Mouse (Mus musculus): ENCODE data around the gene Fbxl3.

The Fbxl3 gene

DNA sequence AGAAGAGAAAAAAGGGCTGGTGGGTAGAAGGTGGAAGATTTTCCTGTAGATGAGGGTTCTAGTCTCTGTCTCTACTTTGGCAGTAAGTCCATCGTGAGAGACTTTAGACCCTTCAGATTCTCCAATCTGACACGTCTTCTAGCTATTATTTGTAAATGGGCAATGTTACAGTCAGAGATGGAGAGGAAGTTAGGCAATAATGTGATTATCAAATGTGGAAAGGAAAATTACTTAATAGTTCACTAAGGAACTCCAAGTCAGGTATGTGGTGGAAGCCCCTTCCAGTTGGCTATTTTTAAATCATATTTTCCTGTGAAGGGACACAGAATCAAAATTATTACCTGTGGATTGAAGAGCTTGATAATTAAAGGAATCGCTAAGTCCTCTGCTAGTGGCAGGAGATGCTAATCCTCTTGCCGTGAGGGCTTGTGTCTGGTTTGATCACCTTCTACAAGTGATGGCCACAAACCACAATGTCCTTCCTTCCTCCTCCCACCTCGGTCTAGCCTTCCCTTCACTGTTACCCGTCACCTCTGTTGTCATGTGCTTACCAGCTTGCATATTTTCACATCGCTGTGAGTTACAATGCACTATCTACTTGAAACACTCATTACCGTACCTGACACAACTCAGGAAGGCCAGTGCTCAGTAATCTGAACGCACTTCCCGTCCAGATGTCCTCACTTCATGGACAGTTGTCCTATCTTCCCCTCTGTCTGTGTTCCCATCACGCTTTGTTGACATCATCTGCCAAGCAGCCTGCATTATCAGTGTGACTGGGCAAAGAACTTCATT is 50.9 kb downstream of the Fbxl3 start:
- DNase-seq (ENCODE audit: low read depth in 1 of 2, low spot score in 2 of 2): no peak

DNA sequence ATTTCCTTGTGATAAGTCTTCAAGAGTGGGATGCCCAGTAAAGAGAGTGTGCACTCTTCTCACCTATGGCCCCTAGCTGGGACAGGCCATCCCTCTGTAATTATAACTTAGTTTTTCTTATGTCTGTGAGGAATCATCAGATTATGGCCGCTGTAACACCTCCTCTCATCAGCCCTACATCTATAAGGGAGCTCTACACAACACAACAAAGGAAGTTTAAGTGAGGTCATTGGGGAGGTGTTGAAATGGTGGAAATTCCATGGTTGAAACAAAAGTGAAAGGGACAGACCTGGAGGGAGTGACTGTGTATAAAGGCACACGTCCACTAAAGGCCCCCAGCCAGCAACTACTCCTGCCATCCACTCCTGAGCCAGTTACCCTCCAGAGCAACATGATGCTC is 52.7 kb downstream of the Fbxl3 start, which contains the start of gene Acod1:
Gene Acod1, plus strand, starts transcription at position 301 of the 400 bp plus-strand sequence.
- no peak for DNase-seq (ENCODE audit: low read depth in 1 of 2, low spot score in 2 of 2)

DNA sequence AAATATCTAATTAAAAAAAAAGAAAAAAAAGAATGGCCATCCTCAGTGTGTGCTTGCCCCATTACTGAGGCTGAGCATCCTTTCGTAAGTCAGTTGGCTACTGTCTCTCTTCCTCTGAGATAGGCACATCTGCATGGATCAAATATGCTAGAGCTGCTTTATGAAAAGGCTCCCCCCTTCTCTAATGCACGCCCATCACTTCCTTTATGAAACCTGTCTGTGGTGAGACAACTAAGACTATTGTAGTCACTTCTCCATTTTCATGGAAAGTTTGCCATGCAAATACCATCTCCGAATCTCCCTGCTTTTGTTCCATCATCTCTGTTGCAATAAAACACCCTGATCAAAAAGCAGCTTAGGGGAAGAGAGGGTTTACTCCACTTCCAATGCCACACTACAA is 62.4 kb downstream of the Fbxl3 start:
- DNase-seq (ENCODE audit: low read depth in 1 of 2, low spot score in 2 of 2): peak; percentile 47 to 62

DNA sequence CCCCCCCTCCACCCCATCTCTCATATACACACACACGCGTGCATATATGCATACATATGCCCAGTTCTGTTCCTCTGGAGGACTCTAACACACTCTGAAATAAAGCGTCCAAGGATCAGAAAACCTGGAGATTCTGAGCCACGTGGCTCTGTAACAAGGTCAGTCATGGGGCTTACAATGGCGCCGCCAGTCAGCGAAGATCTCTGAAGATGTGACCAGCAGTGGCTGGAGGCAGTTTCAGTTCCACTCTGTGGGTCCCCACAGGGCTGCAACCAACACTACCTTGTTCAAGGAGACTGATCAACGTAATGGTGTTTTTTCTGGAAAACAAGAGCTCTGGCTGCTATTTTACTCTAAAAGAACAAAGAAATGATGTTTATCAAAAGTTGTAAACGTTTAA is 65.3 kb downstream of the Fbxl3 start:
- DNase-seq (ENCODE audit: low read depth in 1 of 2, low spot score in 2 of 2): peak; percentile 60 to 64

DNA sequence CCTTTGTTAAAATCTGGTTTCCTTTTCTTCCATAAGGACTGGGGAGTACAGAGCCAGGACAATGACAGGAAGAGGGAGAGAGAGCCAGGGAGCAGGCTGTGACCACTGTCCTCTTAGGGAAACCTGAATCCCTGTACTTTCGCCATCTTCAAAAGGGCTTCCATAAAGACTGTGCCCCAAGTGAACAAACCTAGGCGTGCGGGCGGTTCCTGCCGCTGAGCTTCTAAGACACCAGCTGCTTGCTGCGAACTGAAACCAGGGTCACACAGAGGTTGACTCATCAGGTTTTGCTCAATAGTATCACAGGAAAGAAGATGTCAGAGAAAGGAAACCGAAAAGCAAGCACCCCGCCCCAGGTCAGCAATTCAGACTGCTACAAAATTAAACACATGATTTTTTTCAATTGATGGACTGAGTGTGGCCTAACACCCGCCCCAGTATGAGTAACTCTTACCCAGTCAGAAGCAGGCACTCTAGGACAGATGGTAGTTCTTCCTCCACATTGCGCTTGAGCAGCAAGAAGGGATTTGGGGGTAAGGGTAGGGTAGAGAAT is 66.0 kb downstream of the Fbxl3 start:
- peak; percentile 70 to 84 for DNase-seq (ENCODE audit: low read depth in 1 of 2, low spot score in 2 of 2)

Measured in monocyte, adult 2 months (primary cell).